Mouse (Mus musculus) right cerebral cortex, adult 2 months (tissue): ENCODE data around the gene Erich6b.

Source experiments
- DNase-seq, 2 experiments: peaks; one replicate each; pipeline ENCODE4 v3.0.0; 2021 to 2022; ENCODE audit warnings: low spot score in 2 of 2

Gene Erich6b

DNA sequence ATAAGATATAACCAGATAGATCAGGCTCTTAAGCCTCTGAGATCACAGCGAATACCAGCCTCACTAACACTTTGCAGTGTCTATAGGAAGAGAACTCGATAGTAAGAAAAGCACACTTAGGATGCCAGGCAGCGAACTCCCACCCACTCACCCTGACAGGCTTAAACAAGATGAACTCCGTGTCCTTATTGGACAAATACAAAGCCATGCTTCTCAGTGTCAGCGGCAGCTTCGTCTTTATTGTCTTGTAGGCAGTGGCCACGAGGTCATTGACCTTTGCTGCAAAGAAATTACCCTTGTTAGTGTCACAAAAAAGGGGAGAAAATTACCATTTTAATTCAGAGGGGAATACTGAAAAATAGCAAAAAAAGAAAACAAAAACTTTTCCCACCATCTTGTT lies 65.7 kb downstream of the Erich6b start:
- DNase-seq: no peak

DNA sequence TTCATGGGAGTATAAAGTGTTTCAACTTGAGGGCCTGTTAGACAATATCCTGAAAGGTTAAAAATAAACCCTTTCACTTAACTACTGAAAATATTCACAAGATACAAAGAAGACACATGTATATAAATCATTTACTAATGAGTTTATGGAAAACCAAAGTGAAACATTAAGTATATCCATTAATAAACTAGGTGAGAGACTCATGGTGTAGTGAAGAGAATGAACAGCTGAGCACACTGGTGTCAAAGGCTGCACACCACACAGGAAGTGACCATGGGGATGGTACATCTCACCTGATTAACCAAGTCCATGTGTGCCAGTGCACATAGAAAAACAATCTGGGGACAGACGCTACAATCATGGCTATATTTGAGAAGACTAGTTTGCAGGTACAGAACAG lies 66.9 kb downstream of the Erich6b start:
- DNase-seq: no peak

DNA sequence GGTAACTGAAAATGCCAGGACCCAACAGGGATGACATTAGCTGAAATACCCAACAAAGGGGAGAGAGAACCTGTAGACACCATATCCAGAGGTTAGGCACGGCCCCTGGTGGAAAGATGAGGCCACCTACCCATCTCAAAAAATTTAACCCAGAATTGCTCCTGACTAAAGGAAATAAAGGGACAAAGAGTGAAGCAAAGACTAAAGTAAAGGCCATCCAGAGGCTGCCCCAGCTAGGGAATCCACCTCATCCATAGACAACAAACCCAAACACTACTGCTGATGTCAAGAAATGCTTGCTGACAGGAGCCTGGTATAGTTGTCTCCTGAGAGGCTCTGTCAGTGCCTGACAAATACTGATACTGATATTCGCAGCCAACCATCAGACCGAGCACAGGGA lies 69.7 kb downstream of the Erich6b start:
- no peak for DNase-seq

DNA sequence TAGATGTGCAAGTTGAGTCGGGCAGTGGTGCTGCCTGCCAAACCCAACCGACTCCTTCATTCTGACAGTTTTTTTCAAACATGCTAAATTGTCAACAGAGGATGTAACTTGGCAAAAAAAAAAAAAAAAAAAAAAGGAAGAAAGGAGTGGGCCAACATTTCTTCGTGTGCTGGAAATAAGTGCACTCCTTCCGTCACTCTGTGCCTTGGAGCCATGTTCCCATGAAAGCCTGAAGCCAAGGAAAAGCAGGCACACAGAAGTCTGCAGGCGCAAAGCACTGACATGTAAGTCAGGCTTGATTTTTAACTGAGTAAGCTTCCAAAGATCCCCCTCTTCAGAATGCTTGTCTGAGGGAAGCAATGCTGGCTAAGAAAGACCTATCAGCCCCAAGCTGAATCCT lies 70.6 kb downstream of the Erich6b start:
- DNase-seq: no peak

DNA sequence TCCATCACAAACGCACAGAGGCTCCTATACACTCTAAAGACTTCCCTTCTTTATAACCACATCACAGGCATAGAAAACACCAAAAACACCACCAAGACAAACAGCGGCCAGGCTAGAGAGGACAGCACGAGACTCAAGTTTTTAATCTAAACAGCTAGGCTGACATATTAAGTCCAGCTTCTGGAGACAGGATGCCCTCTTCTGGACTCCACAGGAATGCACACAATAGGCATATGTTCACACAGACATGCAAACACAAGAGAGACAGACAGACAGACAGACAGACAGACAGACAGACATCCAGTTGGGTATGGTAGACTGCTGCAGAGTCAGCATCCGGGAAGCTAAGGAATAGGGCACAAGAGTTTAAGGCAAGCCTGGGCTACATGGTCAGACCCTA lies 71.6 kb downstream of the Erich6b start:
- DNase-seq: no peak

DNA sequence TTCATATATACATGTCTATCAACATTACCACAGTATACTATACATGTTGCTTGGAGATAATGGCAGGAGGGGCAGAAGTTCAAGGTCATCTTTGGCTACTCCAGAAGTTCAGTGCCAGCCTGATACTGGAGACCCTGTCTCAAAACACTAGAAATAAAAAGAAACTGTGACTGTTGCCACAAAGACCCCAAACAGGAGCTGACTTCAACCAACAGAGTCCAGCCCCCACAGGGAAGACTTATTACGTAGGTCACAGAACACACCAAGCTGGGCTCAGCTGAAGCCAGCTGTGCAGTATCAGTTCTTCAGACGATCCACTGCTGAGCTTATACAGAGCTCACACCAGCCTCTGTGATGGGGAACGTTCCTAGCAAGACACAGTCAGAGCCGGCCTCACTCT lies 74.4 kb downstream of the Erich6b start:
- DNase-seq: no peak
